Comparison of ENCODE assay signal across 16 mouse cellular contexts in genomic region chr10:105783766-105784165, GRCm38 (mm10). TPM values are rescaled to one million over a fixed set of nuclear protein-coding genes. Genes with fewer than 3 reads are reported as not detected.
DNase-seq lines count a peak whose midpoint lies in the region; ATAC-seq lines count a peak whose summit lies in the region.
"Had no signal": no experiment of that assay in that cellular context is flagged by ENCODE, and none has a peak within 500 bp of the region (broad histone marks: within the 10 kb centered on the region; RNA-seq: fewer than 3 reads in every experiment).

No protein-coding gene starts in this region.

- H3K4me2 ChIP-seq in midbrain, embryonic 15.5 days = no peak overlapping the region
- H3K4me2 ChIP-seq: embryonic facial prominence, embryonic 12.5 days; hindbrain, embryonic 15.5 days; liver, embryonic 15.5 days; neural tube, embryonic 15.5 days had no signal

- no peak for ATAC-seq in midbrain, embryonic 15.5 days (replicated peaks)
- ATAC-seq: forebrain, embryonic 14.5 days had no signal

- H3K4me1 ChIP-seq in midbrain, embryonic 15.5 days = peaks cover 3% of the 10 kb centered on the region
- H3K4me1 ChIP-seq: embryonic facial prominence, embryonic 12.5 days; hindbrain, embryonic 15.5 days; liver, embryonic 15.5 days; neural tube, embryonic 15.5 days had no signal

- WGBS in midbrain, embryonic 15.5 days = 77% methylated on average over 8 of the region's 8 CpGs

- H3K36me3 ChIP-seq in midbrain, embryonic 15.5 days (replicated peaks) = no peaks in the 10 kb centered on the region
- H3K36me3 ChIP-seq: embryonic facial prominence, embryonic 12.5 days; hindbrain, embryonic 15.5 days; liver, embryonic 15.5 days; neural tube, embryonic 15.5 days had no signal

- no peak overlapping the region for H3K27ac ChIP-seq in midbrain, embryonic 15.5 days
- H3K27ac ChIP-seq: embryonic facial prominence, embryonic 12.5 days; hindbrain, embryonic 15.5 days; liver, embryonic 15.5 days; neural tube, embryonic 15.5 days had no signal

- H3K27me3 ChIP-seq in midbrain, embryonic 15.5 days (replicated peaks) = no peaks in the 10 kb centered on the region
- H3K27me3 ChIP-seq: embryonic facial prominence, embryonic 12.5 days; hindbrain, embryonic 15.5 days; liver, embryonic 15.5 days; neural tube, embryonic 15.5 days had no signal

- no peak overlapping the region for H3K4me3 ChIP-seq in midbrain, embryonic 15.5 days
- H3K4me3 ChIP-seq: embryonic facial prominence, embryonic 12.5 days; hindbrain, embryonic 15.5 days; liver, embryonic 15.5 days; neural tube, embryonic 15.5 days had no signal

- DNase-seq in gastrocnemius, adult 18-20 months (ENCODE audit: low spot score) = peak; percentile 8
- no peak for DNase-seq in gastrocnemius, adult 8-10 months (ENCODE audit: low spot score in 2 of 2)
- peak; percentile 5 to 15 for DNase-seq in layer of hippocampus, postnatal 36 days
- DNase-seq in layer of hippocampus, adult 9-11 months = no peak
- DNase-seq in heart, postnatal 4 days = peak; percentile 41
- peak; percentile 35 to 73 for DNase-seq in lung, postnatal 4 days
- DNase-seq in natural killer cell, adult 2 months (ENCODE audit: low spot score in 2 of 2) = no peak
- DNase-seq: cerebellum, adult 9-11 months; kidney, postnatal 36 days; midbrain, embryonic 14.5 days had no signal

- no peak overlapping the region for H3K9ac ChIP-seq in midbrain, embryonic 15.5 days
- H3K9ac ChIP-seq: embryonic facial prominence, embryonic 12.5 days; hindbrain, embryonic 15.5 days; liver, embryonic 15.5 days; neural tube, embryonic 15.5 days had no signal

- H3K9me3 ChIP-seq in midbrain, embryonic 15.5 days = no peaks in the 10 kb centered on the region
- H3K9me3 ChIP-seq: embryonic facial prominence, embryonic 12.5 days; hindbrain, embryonic 15.5 days; liver, embryonic 15.5 days; neural tube, embryonic 15.5 days had no signal

RNA-seq across cellular contexts. Expression of gene Ccdc59, which starts 57.1 kb away (rescaled TPM):
- total RNA-seq in gastrocnemius, adult 18-20 months (2021) = 10 to 100 TPM; 10.2 TPM
- total RNA-seq in gastrocnemius, adult 8-10 months (2022) = 10 to 100 TPM in 1 of 4 experiments, 1 to 10 TPM in 3; 7.9 to 10.3 (median 9.0) TPM
- total RNA-seq in layer of hippocampus, postnatal 36 days (2021) = 10 to 100 TPM; 17.0 to 22.6 TPM
- total RNA-seq in heart, postnatal 4 days (2021) = 10 to 100 TPM; 15.4 to 15.7 TPM
- 36.0 and 44.2 TPM in 2 replicates for polyA plus RNA-seq in midbrain, embryonic 15.5 days (2015; fragmentation: Nextera tagmentation; extraction: Ambion mirVana)

RNA-seq across cellular contexts. Expression of gene Mettl25, which starts 57.4 kb away (rescaled TPM):
- total RNA-seq in gastrocnemius, adult 18-20 months (2021) = 1 to 10 TPM; 2.9 to 3.4 TPM
- 1 to 10 TPM; 2.6 to 3.1 (median 2.8) TPM for total RNA-seq in gastrocnemius, adult 8-10 months (2022)
- 1 to 10 TPM; 6.2 to 7.7 TPM for total RNA-seq in layer of hippocampus, postnatal 36 days (2021)
- total RNA-seq in heart, postnatal 4 days (2021) = 1 to 10 TPM; 8.2 to 9.1 TPM
- polyA plus RNA-seq in midbrain, embryonic 15.5 days (2015; fragmentation: Nextera tagmentation; extraction: Ambion mirVana) = 14.1 and 14.9 TPM in 2 replicates

Comparison
In these comparisons a context has a peak if more than half of its experiments do, and no peak if none do; other contexts are left out.
1. DNase-seq: peak in gastrocnemius, adult 18-20 months (single experiment), layer of hippocampus, postnatal 36 days (2 of 2), heart, postnatal 4 days (single experiment) and lung, postnatal 4 days (2 of 2); none in gastrocnemius, adult 8-10 months (0 of 2), layer of hippocampus, adult 9-11 months (single experiment) and natural killer cell, adult 2 months (0 of 2).